Mouse (Mus musculus) heart, postnatal 36 days (tissue): ENCODE measurements around the gene 1700018F24Rik. TPM values are rescaled to one million over a fixed set of nuclear protein-coding genes. Genes with fewer than 3 reads are reported as not detected.
"Not testable (repeated sequence)": the region's sequence is repeated elsewhere in the genome, so short reads cannot be mapped to it uniquely, and the experiment has no call there.

ENCODE experiments used
- DNase-seq, 2 experiments: peaks; one replicate each; pipeline ENCODE4 v3.0.0; 2021 to 2022
- intact Hi-C: fragments of 180-260 bp; cut with DNase I; formaldehyde crosslinking; loops from one replicate; pipeline ENCODE4 v1.15.1; 2025
- total RNA-seq, 2 experiments: library from RNA; stranded (reverse); gene quantifications; 2 replicates each; pipeline ENCODE4 v1.2.3; 2021

1700018F24Rik gene
- total RNA-seq, 2 experiments from 2014 or later: not detected

DNA sequence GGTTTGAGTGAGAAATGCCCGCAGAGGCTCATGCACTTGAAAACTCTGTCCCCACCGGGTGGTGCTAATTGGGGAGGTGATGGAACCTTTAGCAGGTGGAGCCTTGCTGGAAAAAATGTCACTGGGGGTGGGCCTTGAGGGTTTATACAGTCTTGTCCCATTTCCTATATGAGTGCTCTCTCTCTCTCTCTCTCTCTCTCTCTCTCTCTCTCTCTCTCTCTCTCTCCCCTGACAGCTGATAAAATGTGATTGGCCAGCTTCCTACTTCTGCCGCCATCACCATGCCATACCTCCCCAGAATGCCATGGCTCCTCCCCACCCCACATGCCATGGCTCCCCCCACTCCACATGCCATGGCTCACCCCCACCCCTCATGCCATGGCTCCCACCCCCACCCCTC lies 32.3 kb downstream of the 1700018F24Rik start:
- DNase-seq: no peak
- intact Hi-C loops: no loop called here

DNA sequence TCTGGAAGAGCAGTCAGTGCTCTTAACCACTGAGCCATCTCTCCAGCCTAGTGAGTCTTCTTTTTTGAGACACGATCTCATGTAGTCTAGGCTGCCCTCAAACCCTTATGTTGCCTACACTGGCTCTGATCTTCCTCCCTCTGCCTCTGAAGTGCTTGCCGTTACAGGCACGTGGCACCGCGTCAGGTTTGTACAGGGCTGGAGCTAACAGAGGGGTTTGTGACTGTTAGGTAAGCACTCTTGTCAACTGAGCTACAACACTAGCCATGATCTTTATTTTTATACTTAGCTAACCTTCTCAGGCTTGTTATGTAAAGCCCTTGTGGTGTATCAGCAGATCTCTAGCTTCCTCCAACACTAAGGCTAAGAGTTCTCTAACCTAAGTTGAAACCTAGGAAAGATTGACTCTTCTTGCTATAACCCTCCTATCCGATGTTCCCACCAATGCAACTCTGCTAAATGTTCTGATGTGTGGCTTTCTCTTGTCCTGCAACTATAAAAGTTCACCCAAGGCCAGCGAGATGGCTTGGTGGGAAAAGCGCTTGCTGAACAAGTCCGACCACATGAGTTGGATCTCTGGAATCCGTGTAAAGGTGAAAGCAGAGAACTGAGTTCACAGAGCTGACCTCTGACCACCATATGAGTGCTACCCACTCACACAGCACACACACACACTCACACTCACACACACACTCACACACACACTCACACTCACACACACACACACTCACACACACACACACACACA lies 39.2 kb downstream of the 1700018F24Rik start:
- intact Hi-C loops: no loop called here
- DNase-seq: no peak

DNA sequence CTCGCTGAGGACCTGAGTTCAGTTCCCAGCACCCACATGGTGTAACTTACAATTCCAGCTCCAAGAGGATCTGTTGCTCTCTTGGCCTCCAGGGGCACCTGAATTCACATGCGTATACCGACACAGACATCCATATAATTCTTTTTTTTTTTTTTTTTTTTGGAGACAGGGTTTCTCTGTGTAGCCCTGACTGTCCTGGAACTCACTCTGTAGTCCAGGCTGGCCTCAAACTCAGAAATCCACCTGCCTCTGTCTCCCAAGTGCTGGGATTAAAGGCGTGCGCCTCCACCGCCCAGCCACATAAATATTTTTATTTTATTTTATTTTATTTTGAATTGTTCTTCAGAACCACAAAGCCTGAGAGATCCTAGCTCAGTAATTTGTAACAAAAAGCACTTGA lies 40.4 kb downstream of the 1700018F24Rik start:
- intact Hi-C loops, DNase-seq: not testable (repeated sequence)

DNA sequence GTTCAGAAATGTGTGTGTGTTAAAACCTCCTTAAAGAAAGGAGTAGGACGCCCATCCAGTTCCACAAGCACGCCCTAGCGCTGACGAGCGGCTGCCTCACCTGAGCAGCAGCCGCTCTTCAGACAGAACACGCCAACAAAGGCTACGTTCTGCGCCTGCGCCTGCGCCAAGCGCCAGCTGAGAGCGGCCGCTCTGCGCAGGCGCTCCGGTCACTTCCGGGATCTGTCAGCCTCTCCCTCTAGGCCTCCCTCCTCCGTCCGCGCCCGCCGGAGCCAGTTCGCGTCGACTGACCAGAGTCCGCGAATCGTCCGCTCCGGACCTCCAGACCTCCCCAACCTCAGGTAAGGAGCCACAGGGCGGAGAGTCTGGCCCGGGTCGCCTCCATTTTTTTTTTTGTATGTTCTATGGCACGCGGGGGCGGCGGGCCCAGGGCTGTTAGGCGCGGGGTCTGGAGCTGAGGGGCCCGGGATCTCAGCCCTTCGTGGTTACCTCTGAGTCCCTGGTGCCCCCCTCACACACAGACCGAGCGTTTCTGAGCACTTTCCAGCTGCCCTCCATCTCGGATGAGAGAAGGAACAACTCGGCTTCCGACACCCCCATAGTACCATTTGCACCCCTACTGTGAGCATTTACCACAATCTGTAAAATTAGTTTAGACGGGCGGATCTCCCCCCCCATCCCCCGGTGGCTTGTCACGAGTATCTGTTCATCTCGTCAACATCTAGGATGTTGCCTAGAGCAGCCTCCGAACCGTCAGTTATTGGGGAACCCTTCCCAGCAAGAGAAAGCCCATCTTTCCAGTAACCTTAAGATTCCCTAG lies 41.1 kb downstream of the 1700018F24Rik start, which contains the start of the genes Arpc1a and Kpna7:
TSS of gene Arpc1a (plus strand) at position 199 of the 820 bp plus-strand sequence.
TSS of gene Kpna7 (minus strand) at position 399 of the 820 bp plus-strand sequence.
- intact Hi-C loops: loop anchor here (2.0 kb wide), 1 partner anchor 29 kb away; no protein-coding TSS in a partner anchor
- peak; percentile 91 to 94 for DNase-seq

DNA sequence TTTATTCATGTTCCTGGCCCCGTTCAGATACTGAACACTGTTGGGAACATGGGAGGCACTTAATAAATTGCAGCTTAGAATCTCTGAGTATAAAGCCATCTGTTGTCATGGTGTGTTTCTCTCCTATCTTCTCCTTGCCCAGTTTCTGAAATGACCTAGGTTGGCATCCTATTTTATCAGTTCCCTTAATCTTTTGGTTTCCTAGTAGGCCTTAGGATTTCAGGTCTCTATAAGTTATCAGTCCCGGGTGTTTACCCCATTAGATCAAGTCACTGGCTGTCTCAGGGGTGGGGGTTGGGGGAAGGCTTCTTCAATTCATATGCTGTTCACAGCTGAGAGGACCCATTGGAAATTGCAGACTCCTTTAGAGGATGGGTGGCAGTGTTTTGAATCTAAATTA lies 42.0 kb downstream of the 1700018F24Rik start:
- DNase-seq: no peak
- intact Hi-C loops: loop anchor here (2.0 kb wide), 1 partner anchor 28 kb away; no protein-coding TSS in a partner anchor

DNA sequence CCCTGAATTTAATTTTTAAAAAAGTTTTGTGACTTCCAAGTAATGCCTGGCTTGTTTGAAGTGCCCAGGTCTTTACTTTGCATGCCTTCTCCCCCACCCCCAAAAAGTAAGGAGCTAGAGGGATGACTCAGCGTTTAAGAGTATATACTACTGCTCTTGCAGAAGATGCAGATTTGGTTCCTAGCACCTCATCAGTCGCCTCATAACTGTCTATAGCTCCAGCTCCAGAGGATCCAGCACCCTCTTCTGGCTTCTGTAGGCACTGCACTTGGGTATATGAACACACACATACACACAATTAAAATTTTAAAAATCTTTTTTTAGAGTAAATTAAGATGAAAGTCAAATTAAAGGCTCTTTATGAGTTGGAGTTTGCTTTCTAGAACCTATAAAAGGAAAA lies 45.4 kb downstream of the 1700018F24Rik start:
- DNase-seq: no peak
- intact Hi-C loops: no loop called here

DNA sequence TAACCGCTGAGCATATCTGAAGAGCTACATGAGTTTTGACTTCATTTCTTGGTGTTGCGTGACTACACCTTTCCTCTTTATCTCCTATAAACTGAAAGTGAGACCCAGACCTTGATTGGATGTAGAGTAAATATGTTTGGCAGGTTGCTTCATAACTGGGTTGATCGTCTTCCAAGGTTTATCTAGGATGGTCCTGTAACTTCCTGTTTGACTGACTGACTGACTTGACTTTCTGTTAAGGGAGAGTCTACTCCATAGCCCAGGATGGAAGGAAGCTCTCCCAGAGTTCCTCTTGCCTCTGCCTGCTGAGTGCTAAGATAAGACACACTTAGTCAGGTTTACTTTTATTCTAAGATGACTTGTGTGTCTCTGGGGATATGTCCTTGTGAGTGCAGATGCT lies 47.1 kb downstream of the 1700018F24Rik start:
- no peak for DNase-seq
- intact Hi-C loops: no loop called here

Other genes with a start within 250 kb of the 1700018F24Rik start
- 10 to 100 TPM; 24.6 to 27.2 TPM for gene Smurf1, start 77.1 kb upstream of the 1700018F24Rik start, total RNA-seq
- gene Gm4871, start 10.2 kb upstream of the 1700018F24Rik start, total RNA-seq: not detected
- gene Arpc1a, start 40.8 kb downstream of the 1700018F24Rik start, total RNA-seq: 10 to 100 TPM; 63.4 to 64.3 TPM
- gene Kpna7, start 41.0 kb downstream of the 1700018F24Rik start, total RNA-seq: not detected
- 10 to 100 TPM; 71.7 to 84.7 TPM for gene Arpc1b, start 71.2 kb downstream of the 1700018F24Rik start, total RNA-seq
- gene Pdap1, start 97.2 kb downstream of the 1700018F24Rik start, total RNA-seq: 10 to 100 TPM; 39.3 to 45.7 TPM
- gene Bud31, start 97.4 kb downstream of the 1700018F24Rik start, total RNA-seq: 10 to 100 TPM; 59.5 to 61.1 TPM
- gene Ptcd1, start 124.1 kb downstream of the 1700018F24Rik start, total RNA-seq: 10 to 100 TPM; 28.5 to 42.2 TPM
- gene Cpsf4, start 124.2 kb downstream of the 1700018F24Rik start, total RNA-seq: 10 to 100 TPM; 11.4 to 11.7 TPM
- 1,000 to 10,000 TPM; 1,102 to 1,127 TPM for gene Atp5j2, start 149.1 kb downstream of the 1700018F24Rik start, total RNA-seq
- 1 to 10 TPM; 6.5 to 8.5 TPM for gene Zkscan14, start 158.9 kb downstream of the 1700018F24Rik start, total RNA-seq
- gene Zkscan5, start 161.6 kb downstream of the 1700018F24Rik start, total RNA-seq: 10 to 100 TPM in 1 of 2 experiments, 1 to 10 TPM in 1; 9.5 to 10.1 TPM
- 10 to 100 TPM; 27.7 to 31.3 TPM for gene Zfp655, start 188.7 kb downstream of the 1700018F24Rik start, total RNA-seq
- 10 to 100 TPM in 1 of 2 experiments, 1 to 10 TPM in 1; 10.0 to 11.1 TPM for gene Zscan25, start 237.5 kb downstream of the 1700018F24Rik start, total RNA-seq